Mouse (Mus musculus) layer of hippocampus, adult 2 months (tissue): ENCODE measurements around the gene Ppp2r3c. TPM values are rescaled to one million over a fixed set of nuclear protein-coding genes. Genes with fewer than 3 reads are reported as not detected.
"Not testable (repeated sequence)": the region's sequence is repeated elsewhere in the genome, so short reads cannot be mapped to it uniquely, and the experiment has no call there.

Experiments
- DNase-seq, 2 experiments: peaks; one replicate each; pipeline ENCODE4 v3.0.0; 2022; ENCODE audit warnings: low spot score in 2 of 2
- H3K27ac ChIP-seq: fragments of 200-600 bp; 2 replicates; pipeline ENCODE4 v1.8.1; 2022
- H3K4me3 ChIP-seq: fragments of 200-600 bp; 2 replicates; pipeline ENCODE4 v1.8.1; 2022; ENCODE audit warnings: mild to moderate bottlenecking
- CTCF ChIP-seq: fragments of 200-600 bp; conservative IDR thresholded peaks from 2 replicates; pipeline ENCODE4 v1.8.1; 2022; ENCODE audit warnings: antibody characterized with exemption, mild to moderate bottlenecking, moderate library complexity
- long read RNA-seq, 2 experiments: library from polyadenylated mRNA; stranded (forward); transcript quantifications; one replicate each; pipeline ENCODE4 v2.0.0; 2021; ENCODE audit warnings: borderline mapping rate in 2 of 2
- total RNA-seq, 2 experiments: library from RNA; stranded (reverse); gene quantifications; 2 replicates each; pipeline ENCODE4 v1.2.3; 2021

Gene Ppp2r3c
- total RNA-seq, result 10 to 100 TPM; 12.8 to 16.2 TPM
- long read RNA-seq, experiment 1, full-length matches to known transcripts, result 5 of 20 reads
- long read RNA-seq, experiment 1, partial matches to known transcripts, result 14 of 20 reads
- long read RNA-seq, experiment 1, other reads (novel, unspliced or antisense), result 1 of 20 reads
- long read RNA-seq, experiment 2, full-length matches to known transcripts, result 7 of 37 reads
- long read RNA-seq, experiment 2, partial matches to known transcripts, result 25 of 37 reads
- long read RNA-seq, experiment 2, other reads (novel, unspliced or antisense), result 5 of 37 reads

- H3K4me3 ChIP-seq, result peak within 1 kb of the TSS; percentile 85
- DNase-seq, result peak; percentile 87 to 91
- H3K27ac ChIP-seq, result peak within 1 kb of the TSS; percentile 99
- TF ChIP-seq CTCF, result no peak
Observed at GRCm38 (mm10) chr12:55302485-55303441, at the start of gene Ppp2r3c. Gene Ppp2r3c (minus strand): TSS chr12:55302998.

- H3K27ac ChIP-seq, result peak overlapping the region; percentile 80
- no peak for DNase-seq
- TF ChIP-seq CTCF, result peak; percentile 50
- peak overlapping the region; percentile 31 for H3K4me3 ChIP-seq
Observed at GRCm38 (mm10) chr12:55344583-55344982, 41.8 kb upstream of the Ppp2r3c start.

- no peak for TF ChIP-seq CTCF
- DNase-seq, result no peak
- H3K27ac ChIP-seq, result peak overlapping the region; percentile 80
- H3K4me3 ChIP-seq, result peak overlapping the region; percentile 31; the same call in 1 of the 2 replicates
Observed at GRCm38 (mm10) chr12:55343998-55344397, 41.2 kb upstream of the Ppp2r3c start.

DNA sequence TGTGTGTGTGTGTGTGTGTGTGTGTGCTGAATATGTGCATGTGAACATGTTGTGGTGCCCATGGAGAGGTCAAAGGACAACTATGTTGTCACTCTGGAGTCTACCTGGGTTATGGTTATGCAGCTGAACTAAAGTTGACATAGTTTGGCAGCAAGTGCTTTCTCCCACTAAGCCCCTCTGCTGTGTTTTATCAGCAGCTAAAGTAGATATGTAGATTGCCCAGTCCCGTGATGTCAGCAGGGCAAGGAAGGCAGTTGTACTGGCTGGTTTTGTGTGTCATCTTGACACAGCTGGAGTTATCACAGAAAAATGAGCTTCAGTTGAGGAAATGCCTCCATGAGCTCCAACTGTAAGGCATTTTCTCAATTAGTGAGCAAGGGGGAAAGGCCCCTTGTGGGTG, 40.2 kb upstream of the Ppp2r3c start:
- DNase-seq, H3K27ac ChIP-seq, H3K4me3 ChIP-seq: not testable (repeated sequence)

GRCm38 (mm10) chr12:55338490-55338889, 35.7 kb upstream of the Ppp2r3c start:
- H3K27ac ChIP-seq, DNase-seq, H3K4me3 ChIP-seq: not testable (repeated sequence)

- H3K27ac ChIP-seq, result no peak overlapping the region
- H3K4me3 ChIP-seq, result no peak overlapping the region
- no peak for DNase-seq
- TF ChIP-seq CTCF, result no peak
Observed at GRCm38 (mm10) chr12:55333662-55334061, 30.9 kb upstream of the Ppp2r3c start.

- H3K27ac ChIP-seq, result no peak overlapping the region
- no peak for TF ChIP-seq CTCF
- H3K4me3 ChIP-seq, result no peak overlapping the region
- DNase-seq, result no peak
Observed at GRCm38 (mm10) chr12:55329351-55329750, 26.6 kb upstream of the Ppp2r3c start.

DNA sequence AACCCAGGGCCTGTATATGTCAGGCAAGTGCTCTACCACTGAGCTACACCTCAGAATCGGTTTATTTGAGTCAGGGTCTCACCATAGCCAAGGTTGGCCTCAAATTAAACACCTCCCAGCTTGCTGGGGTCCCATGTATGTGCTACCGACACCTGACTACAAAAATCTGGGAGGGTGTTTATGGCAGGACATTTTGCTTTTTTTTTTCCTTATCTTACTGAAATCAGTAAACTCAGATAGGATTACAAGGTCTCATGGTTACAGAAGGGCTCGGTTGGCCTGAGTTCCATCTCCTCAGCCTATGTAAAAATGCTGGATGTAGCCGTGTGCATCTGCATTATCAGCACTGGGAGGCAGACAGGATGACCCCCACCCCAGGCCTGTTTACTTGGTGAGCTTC, 26.0 kb upstream of the Ppp2r3c start:
- no peak overlapping the region for H3K4me3 ChIP-seq
- H3K27ac ChIP-seq, result no peak overlapping the region
- DNase-seq, result no peak
- no peak for TF ChIP-seq CTCF

GRCm38 (mm10) chr12:55325702-55326101, 22.9 kb upstream of the Ppp2r3c start:
- no peak for DNase-seq
- no peak overlapping the region for H3K27ac ChIP-seq

DNA sequence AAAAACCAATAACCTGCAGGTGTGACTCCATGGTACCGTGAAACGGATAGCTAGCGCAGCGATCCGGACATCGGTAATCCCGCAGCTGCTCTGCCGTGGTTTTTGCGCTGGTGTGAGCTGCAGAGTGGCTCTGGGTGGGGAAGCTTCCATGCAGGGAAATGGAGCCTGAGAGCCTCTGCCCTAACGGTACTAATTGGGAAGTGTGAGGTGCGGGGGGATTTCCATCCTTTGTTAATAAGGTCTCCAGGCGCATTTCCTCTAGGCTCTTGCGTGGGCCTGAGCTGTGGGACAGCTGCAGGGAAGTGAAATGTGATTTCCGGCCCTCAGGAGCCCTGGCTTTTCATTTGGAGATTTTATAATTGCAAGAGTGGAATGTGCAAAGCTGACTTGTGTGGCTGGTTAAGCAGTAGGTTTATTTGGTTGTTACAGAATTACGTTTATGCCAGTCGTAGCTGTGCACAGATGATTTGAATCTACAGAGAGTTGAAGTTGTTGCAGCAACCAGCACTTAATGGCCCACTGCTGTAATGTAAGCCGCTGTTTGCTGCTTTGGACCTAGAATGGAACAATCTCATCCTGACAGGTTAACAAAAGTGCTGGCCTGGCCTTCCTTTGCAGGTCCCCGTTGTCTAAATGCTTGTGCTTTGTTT, 19.0 kb upstream of the Ppp2r3c start:
- no peak for DNase-seq
- H3K27ac ChIP-seq, result peak overlapping the region; percentile 43
- no peak overlapping the region for H3K4me3 ChIP-seq
- TF ChIP-seq CTCF, result no peak

More at GRCm38 (mm10) chr12:55325702-55326101, 22.9 kb upstream of the Ppp2r3c start:
- no peak overlapping the region for H3K4me3 ChIP-seq
- TF ChIP-seq CTCF, result no peak

GRCm38 (mm10) chr12:55315192-55315591, 12.4 kb upstream of the Ppp2r3c start:
- Histone ChIP-seq H3K27ac (no peak overlapping the region), H3K4me3 (no peak overlapping the region)
- peak; percentile 84 for TF ChIP-seq CTCF
- DNase-seq, result peak; percentile 71 to 83

DNA sequence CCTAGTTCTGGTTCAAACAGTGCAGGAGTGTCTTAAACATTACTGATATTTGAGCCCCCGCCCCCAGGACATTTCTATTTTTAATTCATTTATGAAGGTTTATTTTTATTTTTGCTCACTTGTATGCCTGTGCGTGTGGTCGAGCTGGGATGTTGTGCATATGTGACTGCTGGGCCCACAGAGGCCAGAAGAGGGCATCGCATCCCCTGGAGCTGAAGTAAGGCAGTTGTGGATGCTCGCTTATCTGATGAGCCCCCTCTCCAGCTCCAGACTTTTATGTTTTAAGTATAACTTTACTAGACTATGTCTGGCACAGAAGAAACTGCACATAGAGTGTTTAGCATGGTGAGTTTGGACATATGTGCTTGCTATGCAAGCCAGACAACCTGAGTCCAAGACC, 11.1 kb upstream of the Ppp2r3c start:
- Histone ChIP-seq H3K4me3 (no peak overlapping the region), H3K27ac (no peak overlapping the region)
- DNase-seq, result no peak
- peak; percentile 45 for TF ChIP-seq CTCF

DNA sequence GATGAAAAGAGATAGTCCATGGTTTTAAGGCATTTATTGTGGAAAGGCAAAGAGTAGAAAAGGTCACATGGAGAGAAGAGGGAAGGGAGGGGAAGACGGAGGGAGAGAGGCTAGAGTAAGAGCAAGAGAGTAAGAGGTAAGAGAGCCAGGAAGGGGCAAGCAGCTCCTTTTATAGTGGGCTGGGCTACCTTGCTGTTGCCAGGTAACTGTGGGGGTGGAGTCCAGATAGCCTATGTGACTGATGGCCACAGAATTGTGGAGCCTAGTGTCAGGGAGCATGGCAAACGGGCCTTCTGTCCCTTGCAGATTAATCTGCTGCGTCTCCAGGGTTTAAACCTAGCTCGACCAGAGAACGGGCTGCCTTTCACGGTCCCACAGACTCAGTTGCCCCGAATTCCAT, 9.0 kb upstream of the Ppp2r3c start:
- TF ChIP-seq CTCF, result no peak

More for the DNA sequence above, 9.0 kb upstream of the Ppp2r3c start:
- no peak overlapping the region for H3K27ac ChIP-seq
- DNase-seq, result no peak
- H3K4me3 ChIP-seq, result no peak overlapping the region
